Mouse (Mus musculus): ENCODE measurements at regions not wholly inside any gene's neighbourhood (a gene's known extent, or its start where the extent isn't known, plus 50 kb on each side); places are given as distances from the start of the nearest gene placed in this dataset.

DNA sequence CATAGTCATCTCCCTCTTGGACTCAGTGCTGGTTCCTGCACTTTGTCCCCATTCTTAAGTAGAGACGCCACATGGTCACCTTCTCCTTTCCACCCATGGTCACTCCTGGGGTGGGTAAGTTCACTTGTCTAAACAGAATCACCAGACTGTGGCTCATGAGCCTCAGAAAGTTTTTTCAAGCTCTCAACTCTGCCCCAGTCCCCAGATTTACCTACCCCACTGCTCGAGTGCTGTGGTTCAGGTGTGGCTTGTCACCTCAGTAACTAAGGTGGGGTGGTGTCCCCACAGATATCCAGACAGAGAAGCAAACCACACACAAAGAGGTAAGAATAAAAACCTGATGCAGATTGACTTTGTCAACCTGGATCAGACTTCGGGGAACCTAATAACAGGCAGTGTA, 87.6 kb downstream of the Rpl10-ps3 start:
- H3K4me2 ChIP-seq = no peak overlapping the region
- peaks cover 3% of the 10 kb centered on the region; the same call in 1 of the 2 replicates for H3K4me1 ChIP-seq
- 91% methylated on average over 3 of the region's 3 CpGs for WGBS
- H3K9ac ChIP-seq (replicated peaks) = no peak overlapping the region
- H3K27ac ChIP-seq (replicated peaks) = no peak overlapping the region
- H3K9me3 ChIP-seq (replicated peaks) = no peaks in the 10 kb centered on the region
- H3K4me3 ChIP-seq (replicated peaks) = no peak overlapping the region
- no peaks in the 10 kb centered on the region for H3K36me3 ChIP-seq
- H3K27me3 ChIP-seq (replicated peaks) = no peaks in the 10 kb centered on the region
- ATAC-seq (ENCODE audit: low FRiP score) = no peak

DNA sequence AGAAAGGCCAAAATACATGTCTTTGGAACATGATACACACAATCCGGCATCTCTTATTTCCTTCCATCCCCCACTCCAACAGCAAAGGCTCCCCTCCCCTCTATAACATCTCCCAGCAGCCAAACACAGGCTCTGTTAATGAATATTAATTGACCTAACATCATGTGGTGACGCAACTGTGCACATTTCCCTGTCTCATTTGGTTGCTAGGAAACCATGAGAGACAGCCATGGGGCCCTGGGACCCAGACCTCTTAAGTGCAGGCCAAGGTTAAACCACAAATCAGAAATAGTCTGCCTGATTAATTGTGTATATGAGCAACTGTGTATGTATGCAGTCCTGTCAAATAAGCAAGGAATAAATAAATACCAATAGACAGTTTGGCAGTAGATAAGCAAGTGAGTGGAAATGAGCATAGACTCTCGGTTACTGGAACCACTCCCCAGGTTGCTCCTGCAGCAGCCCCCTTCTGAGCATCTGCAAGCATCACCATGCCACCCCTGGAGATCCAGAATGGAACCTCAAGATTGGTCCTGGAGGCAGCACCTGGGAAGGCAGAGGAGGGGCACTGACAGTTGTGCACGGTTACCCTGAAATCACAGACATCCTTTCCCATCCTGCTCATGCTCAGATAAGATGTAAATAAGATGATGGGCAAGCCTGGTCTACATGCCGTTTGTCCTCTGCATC, 99.6 kb downstream of the Rpl10-ps3 start:
- Histone ChIP-seq H3K36me3 (no peaks in the 10 kb centered on the region), H3K4me3 (replicated peaks) (no peak overlapping the region), H3K4me2 (no peak overlapping the region), H3K9ac (replicated peaks) (no peak overlapping the region), H3K4me1 (peaks cover 22% of the 10 kb centered on the region), H3K27me3 (replicated peaks) (no peaks in the 10 kb centered on the region), H3K27ac (replicated peaks) (peak overlapping the region; percentile 20; the same call in 1 of the 2 replicates), H3K9me3 (replicated peaks) (no peaks in the 10 kb centered on the region)
- 16% methylated on average over 5 of the region's 5 CpGs for WGBS
- ATAC-seq (ENCODE audit: low FRiP score) = peak; percentile 72

DNA sequence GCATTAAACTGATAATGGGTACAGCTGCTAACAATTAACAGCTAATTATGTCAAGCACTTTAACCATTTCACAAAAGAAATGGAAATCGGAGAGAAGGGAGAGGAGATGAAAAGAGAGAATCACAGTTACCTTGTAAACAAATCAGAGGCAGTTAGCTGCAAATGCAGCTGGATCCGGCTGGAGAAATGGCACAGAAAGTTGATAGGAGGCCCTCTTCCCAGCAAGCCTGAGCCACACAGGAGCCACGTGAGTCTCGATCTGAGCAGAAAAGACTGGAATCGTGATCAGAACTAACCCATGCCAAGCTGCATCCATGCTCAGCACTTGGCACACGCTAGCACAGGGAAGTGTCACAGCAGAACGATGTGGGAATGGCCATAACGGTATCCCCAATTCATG, 103.8 kb downstream of the Rpl10-ps3 start:
- Histone ChIP-seq H3K4me3 (replicated peaks) (no peak overlapping the region), H3K27ac (replicated peaks) (no peak overlapping the region), H3K4me1 (peaks cover 29% of the 10 kb centered on the region), H3K9me3 (replicated peaks) (no peaks in the 10 kb centered on the region), H3K4me2 (no peak overlapping the region), H3K9ac (replicated peaks) (no peak overlapping the region), H3K36me3 (no peaks in the 10 kb centered on the region), H3K27me3 (replicated peaks) (no peaks in the 10 kb centered on the region)
- WGBS = 29% methylated on average over 8 of the region's 8 CpGs
- no peak for ATAC-seq (ENCODE audit: low FRiP score)

DNA sequence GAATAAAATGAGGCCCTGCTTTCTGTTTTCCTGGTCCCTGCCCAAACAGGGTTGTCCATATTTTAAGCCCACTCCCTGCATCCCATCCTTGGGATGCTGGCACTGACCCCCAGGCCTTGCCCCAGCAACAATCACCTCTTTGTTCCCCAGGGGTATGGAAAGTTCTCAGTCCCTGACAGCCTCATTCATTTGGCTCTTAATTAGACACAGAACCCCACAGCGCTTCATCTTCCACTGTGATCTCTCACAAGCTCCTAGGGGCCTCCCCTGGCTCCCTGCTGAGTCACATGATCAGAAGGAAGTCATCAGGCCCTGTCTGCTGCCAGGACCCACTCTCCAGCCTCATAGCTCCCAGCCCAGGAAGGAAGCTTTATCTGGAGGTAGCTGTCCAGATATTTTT, 108.9 kb downstream of the Rpl10-ps3 start:
- no peaks in the 10 kb centered on the region for H3K36me3 ChIP-seq
- peak overlapping the region; percentile 29; the same call in 1 of the 2 replicates for H3K27ac ChIP-seq (replicated peaks)
- no peak overlapping the region for H3K4me2 ChIP-seq
- peaks cover 27% of the 10 kb centered on the region for H3K4me1 ChIP-seq
- peak; percentile 83 for ATAC-seq (ENCODE audit: low FRiP score)
- H3K27me3 ChIP-seq (replicated peaks) = no peaks in the 10 kb centered on the region
- H3K9ac ChIP-seq (replicated peaks) = no peak overlapping the region
- WGBS = 15% methylated on average over 1 of the region's 1 CpGs
- no peak overlapping the region for H3K4me3 ChIP-seq (replicated peaks)
- no peaks in the 10 kb centered on the region for H3K9me3 ChIP-seq (replicated peaks)

DNA sequence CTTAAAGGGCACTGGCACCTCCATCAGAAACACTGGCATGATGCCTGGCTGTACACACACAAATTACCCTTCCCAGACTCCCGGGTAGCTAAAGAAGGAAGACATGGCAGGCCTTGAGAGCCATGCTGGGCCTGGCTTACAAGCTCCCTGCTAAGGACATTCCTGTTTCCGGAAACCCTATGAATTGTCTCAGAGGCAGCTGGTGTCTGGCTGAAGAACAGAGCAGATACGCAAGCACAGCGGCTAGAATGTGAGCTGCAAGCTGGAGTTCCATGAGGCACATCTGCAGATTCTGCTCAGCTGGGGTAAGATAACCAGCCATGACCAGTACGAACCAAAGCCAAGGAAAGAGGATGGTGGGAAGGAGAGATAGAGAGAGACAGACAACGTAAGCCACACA, 110.1 kb downstream of the Rpl10-ps3 start:
- H3K9ac ChIP-seq (replicated peaks) = no peak overlapping the region
- H3K4me2 ChIP-seq = no peak overlapping the region
- no peaks in the 10 kb centered on the region for H3K27me3 ChIP-seq (replicated peaks)
- H3K9me3 ChIP-seq (replicated peaks) = no peaks in the 10 kb centered on the region
- 77% methylated on average over 6 of the region's 6 CpGs for WGBS
- no peak overlapping the region for H3K27ac ChIP-seq (replicated peaks)
- no peak overlapping the region for H3K4me3 ChIP-seq (replicated peaks)
- H3K36me3 ChIP-seq = no peaks in the 10 kb centered on the region
- H3K4me1 ChIP-seq = peaks cover 22% of the 10 kb centered on the region
- ATAC-seq (ENCODE audit: low FRiP score) = no peak

DNA sequence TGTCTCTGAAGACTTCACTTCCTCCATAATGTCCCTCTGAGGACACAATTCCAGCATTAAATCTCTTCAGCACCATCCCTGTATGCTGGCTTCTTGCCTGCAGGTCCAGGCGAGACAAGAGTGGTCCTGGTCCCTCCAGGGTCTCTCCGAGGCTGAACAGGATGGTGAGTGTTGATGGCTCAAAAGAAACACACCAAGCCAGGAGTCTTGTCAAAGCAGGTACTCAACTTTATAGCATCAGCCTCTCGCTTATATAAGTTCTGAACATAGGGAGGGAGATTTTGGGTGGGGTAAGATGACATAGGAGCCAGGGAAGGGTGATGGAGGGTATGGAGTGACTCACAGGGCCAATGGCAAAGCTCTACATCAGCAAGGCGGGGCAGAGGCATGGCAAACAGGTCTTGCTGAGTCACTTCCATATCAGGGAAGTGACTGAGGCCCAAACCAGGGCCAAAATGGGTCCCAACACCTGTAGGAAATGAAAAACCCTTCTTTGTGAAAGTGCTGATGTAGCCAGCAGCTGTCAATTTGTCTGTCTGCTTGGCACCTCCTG, 111.7 kb downstream of the Rpl10-ps3 start:
- Histone ChIP-seq H3K27ac (replicated peaks) (no peak overlapping the region), H3K9ac (replicated peaks) (no peak overlapping the region), H3K4me2 (no peak overlapping the region), H3K27me3 (replicated peaks) (no peaks in the 10 kb centered on the region), H3K4me3 (replicated peaks) (no peak overlapping the region), H3K9me3 (replicated peaks) (no peaks in the 10 kb centered on the region), H3K36me3 (no peaks in the 10 kb centered on the region), H3K4me1 (peaks cover 22% of the 10 kb centered on the region)
- no peak for ATAC-seq (ENCODE audit: low FRiP score)
- WGBS = 91% methylated on average over 4 of the region's 4 CpGs

DNA sequence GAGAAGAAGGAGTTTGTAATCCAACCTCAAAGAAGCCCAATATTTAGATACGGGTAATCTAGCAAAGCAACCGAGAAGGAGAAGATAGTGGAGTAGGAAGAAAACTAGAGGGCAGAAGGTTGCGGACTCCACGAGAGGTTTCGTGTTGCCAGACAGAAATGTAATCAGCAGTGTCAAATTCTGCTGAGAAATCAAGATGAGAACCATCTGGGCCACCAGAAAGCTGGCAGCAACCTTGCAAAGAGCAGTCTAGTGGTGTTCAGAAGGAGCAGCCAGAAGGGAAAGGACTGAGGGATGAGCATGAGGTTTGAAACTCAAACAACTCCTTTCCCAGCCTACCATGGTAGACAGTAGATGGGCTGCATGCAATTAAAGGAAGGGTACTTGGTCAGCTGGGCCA, 134.3 kb downstream of the Rpl10-ps3 start:
- Histone ChIP-seq H3K36me3 (no peaks in the 10 kb centered on the region), H3K9me3 (replicated peaks) (no peaks in the 10 kb centered on the region), H3K4me1 (no peaks in the 10 kb centered on the region), H3K27me3 (replicated peaks) (no peaks in the 10 kb centered on the region), H3K27ac (replicated peaks) (no peak overlapping the region), H3K4me3 (replicated peaks) (no peak overlapping the region), H3K9ac (replicated peaks) (no peak overlapping the region), H3K4me2 (no peak overlapping the region)
- ATAC-seq (ENCODE audit: low FRiP score) = no peak
- 90% methylated on average over 5 of the region's 5 CpGs for WGBS

DNA sequence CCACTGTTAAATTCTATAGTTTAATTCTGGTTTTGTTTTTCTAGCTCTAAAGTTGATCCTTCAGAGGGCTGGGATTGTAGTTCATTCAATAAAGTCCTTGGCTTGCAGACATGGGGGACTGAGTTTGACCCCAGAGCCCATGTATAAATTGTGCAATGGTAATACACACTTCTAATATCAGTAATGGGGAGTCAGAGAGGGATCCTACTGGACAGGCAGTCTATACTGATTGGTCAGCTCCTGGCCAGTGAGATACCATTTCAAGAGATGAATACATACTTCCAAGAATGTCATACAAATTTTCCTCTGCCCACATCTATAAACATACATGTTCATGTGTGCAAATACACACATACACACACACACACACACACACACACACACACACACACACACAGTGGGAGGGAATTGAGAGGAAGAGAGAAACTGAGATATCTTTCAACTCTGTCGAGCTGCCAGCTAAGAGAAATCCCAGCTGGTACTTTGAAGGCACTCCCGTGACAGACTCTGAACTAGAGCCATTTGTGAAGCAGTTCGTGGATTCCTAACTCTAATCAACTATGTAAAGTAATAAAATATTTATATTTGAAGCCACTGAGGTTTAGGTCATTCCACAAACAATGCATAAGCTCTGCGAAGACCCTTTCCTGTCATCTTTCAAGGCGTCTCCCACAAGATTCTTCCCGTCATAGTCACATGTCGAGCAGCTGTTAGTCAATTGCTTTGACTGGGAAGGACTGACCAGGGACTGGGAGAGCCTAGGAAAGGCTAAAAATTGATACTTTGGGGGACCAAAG, 145.1 kb downstream of the Rpl10-ps3 start:
- ATAC-seq (ENCODE audit: low FRiP score) = no peak
- Histone ChIP-seq H3K36me3 (no peaks in the 10 kb centered on the region), H3K9me3 (replicated peaks) (no peaks in the 10 kb centered on the region), H3K27me3 (replicated peaks) (no peaks in the 10 kb centered on the region), H3K4me3 (replicated peaks) (no peak overlapping the region), H3K4me1 (no peaks in the 10 kb centered on the region), H3K9ac (replicated peaks) (no peak overlapping the region), H3K4me2 (no peak overlapping the region), H3K27ac (replicated peaks) (no peak overlapping the region)
- WGBS = 82% methylated on average over 7 of the region's 7 CpGs

DNA sequence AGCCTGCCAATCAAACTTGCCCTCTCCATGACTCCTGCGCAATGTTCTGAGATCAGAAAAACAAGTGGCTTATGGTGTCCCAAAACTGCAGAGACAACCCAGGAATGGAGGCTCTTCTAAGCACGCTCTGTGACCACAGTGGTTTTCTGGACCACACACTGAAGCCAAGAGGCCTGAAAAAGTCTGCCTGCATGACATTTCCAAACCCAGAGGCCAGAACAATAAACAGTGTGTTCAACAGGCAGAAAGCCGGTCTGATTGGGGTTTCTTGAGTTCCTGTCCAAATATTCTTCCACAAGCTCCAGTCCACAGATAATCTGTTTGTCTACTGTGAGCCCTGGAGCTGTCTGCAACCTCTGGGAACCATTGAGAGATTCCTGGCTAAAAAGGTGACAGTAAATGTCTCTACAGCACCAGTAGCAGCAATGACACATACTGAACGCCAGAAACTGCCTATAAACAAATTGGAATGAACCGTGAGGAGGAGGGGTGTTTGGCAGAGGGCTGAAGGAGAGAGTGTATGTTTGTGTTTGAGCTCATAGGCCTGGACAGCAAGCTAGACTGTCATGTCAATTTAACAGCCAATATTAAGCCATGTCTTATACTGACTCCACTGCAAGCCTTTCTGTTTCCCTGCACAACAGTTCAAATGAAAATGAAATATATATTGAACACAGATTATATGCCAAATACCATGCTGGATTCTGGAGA, 152.2 kb downstream of the Rpl10-ps3 start:
- Histone ChIP-seq H3K36me3 (no peaks in the 10 kb centered on the region), H3K4me1 (peaks cover 16% of the 10 kb centered on the region), H3K9ac (replicated peaks) (no peak overlapping the region), H3K9me3 (replicated peaks) (no peaks in the 10 kb centered on the region), H3K27me3 (replicated peaks) (no peaks in the 10 kb centered on the region), H3K27ac (replicated peaks) (no peak overlapping the region), H3K4me2 (no peak overlapping the region), H3K4me3 (replicated peaks) (no peak overlapping the region)
- ATAC-seq (ENCODE audit: low FRiP score) = no peak
- WGBS = 68% methylated on average over 5 of the region's 5 CpGs

DNA sequence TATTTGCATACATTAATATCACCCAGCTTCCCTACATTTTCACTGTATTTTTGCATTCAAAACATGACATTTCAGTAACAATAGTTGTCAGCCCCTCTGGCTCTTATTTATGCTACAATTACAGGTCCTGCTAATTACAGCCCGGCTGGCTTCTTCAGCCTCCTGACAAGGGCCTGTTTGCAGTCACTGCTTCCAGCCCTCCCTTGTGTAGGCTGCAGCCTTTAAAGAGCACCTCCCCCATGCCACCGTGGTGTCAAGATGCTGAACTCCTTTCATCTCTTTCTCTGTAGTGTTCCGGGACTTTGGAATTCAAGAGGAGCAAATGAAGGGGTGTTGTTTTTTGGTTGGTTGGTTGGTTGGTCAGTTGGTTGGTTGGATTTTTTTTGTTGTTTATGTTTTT, 153.6 kb downstream of the Rpl10-ps3 start:
- no peak for ATAC-seq (ENCODE audit: low FRiP score)
- Histone ChIP-seq H3K9ac (replicated peaks) (no peak overlapping the region), H3K9me3 (replicated peaks) (no peaks in the 10 kb centered on the region), H3K36me3 (no peaks in the 10 kb centered on the region), H3K4me2 (no peak overlapping the region), H3K27ac (replicated peaks) (no peak overlapping the region), H3K4me3 (replicated peaks) (no peak overlapping the region), H3K4me1 (peaks cover 16% of the 10 kb centered on the region), H3K27me3 (replicated peaks) (no peaks in the 10 kb centered on the region)
- 9% methylated on average over 3 of the region's 3 CpGs for WGBS

DNA sequence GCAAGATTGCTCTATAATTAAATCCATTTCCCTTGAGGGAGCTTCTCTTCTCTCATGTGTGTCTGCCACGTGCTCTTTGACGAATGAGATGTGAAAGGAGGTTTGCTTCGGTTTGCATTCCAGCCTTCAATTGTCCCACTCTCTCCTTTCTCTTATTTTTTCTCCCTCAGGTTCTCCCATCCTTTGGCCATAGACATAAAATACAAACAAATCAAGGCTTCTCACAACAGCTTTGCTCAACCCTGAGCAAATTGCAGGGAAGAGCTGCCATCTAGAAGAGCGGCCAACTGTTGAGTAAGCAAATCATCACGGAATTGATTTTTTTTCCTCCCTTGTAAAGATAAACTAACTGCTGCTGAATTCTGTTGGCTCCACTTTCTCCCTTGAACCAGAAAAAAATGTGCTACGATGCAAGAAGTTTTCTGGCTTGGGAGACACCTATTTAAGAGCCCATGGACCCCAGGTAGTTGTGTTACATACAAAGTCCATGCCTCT, 156.1 kb downstream of the Rpl10-ps3 start:
- Histone ChIP-seq H3K4me2 (no peak overlapping the region), H3K9ac (replicated peaks) (no peak overlapping the region), H3K27me3 (replicated peaks) (no peaks in the 10 kb centered on the region), H3K4me3 (replicated peaks) (no peak overlapping the region), H3K27ac (replicated peaks) (no peak overlapping the region), H3K36me3 (no peaks in the 10 kb centered on the region), H3K9me3 (replicated peaks) (no peaks in the 10 kb centered on the region), H3K4me1 (peaks cover 16% of the 10 kb centered on the region)
- no peak for ATAC-seq (ENCODE audit: low FRiP score)
- 51% methylated on average over 6 of the region's 6 CpGs for WGBS

All from neural tube, embryonic 15.5 days (tissue).